Mouse (Mus musculus): ENCODE data around the gene Bpifc. TPM values are rescaled to one million over a fixed set of nuclear protein-coding genes. Genes with fewer than 3 reads are reported as not detected.

Bpifc gene
- total RNA-seq, 2 experiments from 2014 or later: not detected

DNA sequence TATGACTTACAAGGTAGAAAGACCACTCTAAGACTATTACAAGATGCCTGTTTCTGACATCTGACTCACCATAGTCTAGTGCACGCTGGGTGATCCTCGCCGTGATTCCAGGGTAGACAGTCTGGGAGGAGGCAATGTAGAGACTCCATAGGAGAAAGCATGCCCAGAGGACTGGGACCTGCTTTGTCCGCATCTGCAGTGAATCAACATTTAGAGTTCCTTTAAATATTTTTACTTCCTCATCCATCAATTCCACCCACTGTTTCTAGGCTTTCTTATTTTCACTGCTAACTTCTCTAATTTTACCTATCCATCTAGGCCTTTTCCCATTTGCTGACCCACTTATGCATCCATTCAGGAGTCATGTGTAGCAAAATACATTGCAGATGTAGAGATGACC is 11.2 kb downstream of the Bpifc start:
- DNase-seq (ENCODE audit: low spot score in 2 of 2): no peak
- Histone ChIP-seq H3K4me3 (no peak overlapping the region), H3K27ac (no peak overlapping the region)
- no peak for TF ChIP-seq CTCF (conservative IDR thresholded peaks at IDR 0.05)

DNA sequence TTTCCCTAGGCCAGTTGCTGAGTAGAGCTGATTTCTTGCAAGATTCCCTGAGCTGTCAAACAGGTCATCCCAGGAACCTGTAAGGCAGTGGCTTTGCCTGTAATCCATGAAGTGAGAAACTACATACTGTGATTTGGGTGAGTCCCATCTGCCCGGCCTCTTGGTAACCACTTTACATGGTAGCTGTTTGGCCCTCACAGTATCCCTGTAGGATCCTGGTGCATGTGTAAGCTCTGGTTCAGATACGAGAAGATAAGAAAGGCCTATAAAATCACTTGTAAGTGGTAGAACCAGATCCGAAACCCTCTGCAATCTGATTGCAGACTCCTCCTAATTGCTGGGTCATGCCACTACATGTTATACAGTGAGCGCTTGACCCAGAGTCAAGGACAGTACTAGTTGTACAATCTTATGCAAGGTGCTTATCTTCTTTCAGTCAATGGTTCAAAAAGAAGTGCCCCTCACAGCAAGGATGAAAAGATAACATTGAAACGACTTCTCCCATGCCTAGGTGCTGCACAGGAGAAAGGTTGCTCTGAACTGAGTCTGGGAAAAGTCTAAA is 17.1 kb downstream of the Bpifc start:
- Histone ChIP-seq H3K4me3 (no peak overlapping the region), H3K27ac (no peak overlapping the region)
- DNase-seq (ENCODE audit: low spot score in 2 of 2): no peak
- no peak for TF ChIP-seq CTCF (conservative IDR thresholded peaks at IDR 0.05)

- no peak overlapping the region for H3K27ac ChIP-seq
- TF ChIP-seq CTCF (conservative IDR thresholded peaks at IDR 0.05): no peak
- no peak for DNase-seq (ENCODE audit: low spot score in 2 of 2)
- H3K4me3 ChIP-seq: no peak overlapping the region
Observed at GRCm38 (mm10) chr10:85993836-85994235, 17.9 kb downstream of the Bpifc start.

DNA sequence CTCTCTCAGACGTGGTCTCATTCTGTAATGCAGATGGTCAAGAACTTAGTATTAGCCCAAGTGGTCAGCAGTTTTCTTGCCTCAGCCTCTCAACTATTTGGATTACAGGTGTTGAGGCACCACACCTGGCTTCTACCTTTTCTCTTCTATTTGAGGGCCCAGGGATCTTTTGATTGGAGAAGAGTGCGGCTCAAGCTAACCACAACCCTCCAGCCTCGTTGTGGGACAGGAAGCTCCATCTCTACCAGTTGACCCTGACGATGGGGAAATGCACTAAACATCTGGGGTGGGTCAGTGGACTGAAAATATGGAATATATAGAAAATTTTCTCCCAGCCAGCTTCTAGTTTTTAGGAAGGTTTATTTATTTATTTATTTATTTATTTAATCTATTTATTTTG is 19.3 kb downstream of the Bpifc start:
- H3K4me3 ChIP-seq: no peak overlapping the region
- no peak for DNase-seq (ENCODE audit: low spot score in 2 of 2)
- H3K27ac ChIP-seq: no peak overlapping the region
- no peak for TF ChIP-seq CTCF (conservative IDR thresholded peaks at IDR 0.05)

GRCm38 (mm10) chr10:85989412-85990115 is 22.1 kb downstream of the Bpifc start:
- TF ChIP-seq CTCF (conservative IDR thresholded peaks at IDR 0.05): no peak
- H3K4me3 ChIP-seq: no peak overlapping the region

DNA sequence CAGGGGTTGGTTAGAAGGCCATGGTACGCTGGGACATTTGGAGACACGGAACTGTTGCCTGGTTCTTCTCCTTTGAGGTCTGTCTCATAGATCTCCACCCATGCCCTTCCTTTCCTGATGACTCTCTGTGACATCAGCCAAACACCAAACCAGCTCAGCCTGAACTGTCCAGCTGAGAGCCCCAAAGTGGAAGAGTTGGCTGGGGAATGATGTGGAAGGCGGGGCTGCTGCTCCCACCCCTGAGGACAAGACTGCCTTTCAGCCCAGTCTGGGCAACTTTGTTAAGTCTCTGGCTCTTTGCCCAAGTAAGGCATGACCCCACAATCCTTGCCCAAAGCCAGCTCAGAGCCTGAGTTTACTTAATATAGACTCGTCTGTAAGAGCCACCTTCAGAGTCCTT is 38.8 kb downstream of the Bpifc start:
- H3K4me3 ChIP-seq: no peak overlapping the region
- peak; percentile 33 to 57 for DNase-seq (ENCODE audit: low spot score in 2 of 2)
- peak overlapping the region; percentile 51; the same call in 1 of the 2 replicates for H3K27ac ChIP-seq
- no peak for TF ChIP-seq CTCF (conservative IDR thresholded peaks at IDR 0.05)

More at GRCm38 (mm10) chr10:85989412-85990115, 22.1 kb downstream of the Bpifc start:
- no peak for DNase-seq (ENCODE audit: low spot score in 2 of 2)
- H3K27ac ChIP-seq: no peak overlapping the region

DNA sequence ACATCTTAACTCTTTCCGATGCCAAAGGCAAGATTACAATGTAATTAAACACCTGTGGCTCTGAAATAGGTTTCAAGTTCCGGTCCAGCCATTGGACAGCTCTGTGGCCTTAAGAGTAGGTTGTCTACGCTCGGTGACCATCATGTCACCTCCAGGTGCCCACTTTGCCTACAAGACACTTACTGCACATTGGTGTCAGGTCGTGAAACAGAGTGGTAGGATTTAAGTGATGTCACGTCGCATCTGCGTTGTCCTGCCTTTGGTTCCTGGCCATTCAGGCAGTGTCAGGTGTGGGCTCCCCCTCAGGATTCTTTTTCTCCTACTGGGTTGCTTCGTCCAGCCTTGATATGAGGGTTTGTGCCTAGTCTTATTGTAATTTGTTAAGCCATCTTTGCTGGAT is 39.9 kb downstream of the Bpifc start:
- no peak for DNase-seq (ENCODE audit: low spot score in 2 of 2)
- no peak overlapping the region for H3K4me3 ChIP-seq
- TF ChIP-seq CTCF (conservative IDR thresholded peaks at IDR 0.05): no peak

DNA sequence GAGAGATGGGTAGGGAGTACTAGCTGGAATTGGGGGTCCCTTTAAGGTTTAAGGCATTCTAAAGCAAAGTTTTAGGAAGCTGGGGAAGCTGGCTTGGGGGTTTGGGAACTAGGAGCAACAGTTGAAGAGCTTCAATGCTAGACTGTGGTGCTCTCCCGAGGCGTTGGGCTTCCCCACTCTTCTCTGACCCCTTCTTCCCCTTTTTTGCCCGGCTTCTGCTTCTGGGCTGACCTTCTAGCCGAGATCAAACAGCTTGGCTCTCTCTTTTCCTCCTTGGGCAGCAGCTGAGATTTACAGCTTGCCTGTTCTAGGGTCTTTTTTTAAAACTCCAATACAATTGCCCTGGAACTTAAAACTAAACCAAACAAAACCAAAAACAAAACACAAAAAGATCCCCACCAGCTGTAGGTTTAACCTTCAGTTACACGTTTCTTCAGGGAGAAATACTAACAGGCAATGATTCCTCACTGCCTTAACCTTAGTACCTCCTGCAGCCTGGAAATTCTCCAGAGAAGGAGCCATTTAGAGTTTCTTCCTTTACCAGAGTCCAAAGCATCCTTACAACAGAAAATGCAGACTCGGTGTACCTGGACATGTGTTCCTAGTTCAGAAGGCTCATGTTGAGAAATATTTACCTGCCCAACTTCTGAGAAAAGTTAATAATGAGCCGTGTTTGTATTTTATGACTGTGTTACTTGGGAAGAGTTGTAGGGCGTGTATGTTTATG is 41.6 kb downstream of the Bpifc start:
- TF ChIP-seq CTCF (conservative IDR thresholded peaks at IDR 0.05): no peak
- no peak for DNase-seq (ENCODE audit: low spot score in 2 of 2)
- no peak overlapping the region for H3K27ac ChIP-seq
- no peak overlapping the region for H3K4me3 ChIP-seq

More for the DNA sequence above, 39.9 kb downstream of the Bpifc start:
- H3K27ac ChIP-seq: no peak overlapping the region

GRCm38 (mm10) chr10:85968731-85969130 is 43.0 kb downstream of the Bpifc start:
- DNase-seq (ENCODE audit: low spot score in 2 of 2): no peak
- H3K4me3 ChIP-seq: no peak overlapping the region
- no peak overlapping the region for H3K27ac ChIP-seq
- TF ChIP-seq CTCF (conservative IDR thresholded peaks at IDR 0.05): no peak

DNA sequence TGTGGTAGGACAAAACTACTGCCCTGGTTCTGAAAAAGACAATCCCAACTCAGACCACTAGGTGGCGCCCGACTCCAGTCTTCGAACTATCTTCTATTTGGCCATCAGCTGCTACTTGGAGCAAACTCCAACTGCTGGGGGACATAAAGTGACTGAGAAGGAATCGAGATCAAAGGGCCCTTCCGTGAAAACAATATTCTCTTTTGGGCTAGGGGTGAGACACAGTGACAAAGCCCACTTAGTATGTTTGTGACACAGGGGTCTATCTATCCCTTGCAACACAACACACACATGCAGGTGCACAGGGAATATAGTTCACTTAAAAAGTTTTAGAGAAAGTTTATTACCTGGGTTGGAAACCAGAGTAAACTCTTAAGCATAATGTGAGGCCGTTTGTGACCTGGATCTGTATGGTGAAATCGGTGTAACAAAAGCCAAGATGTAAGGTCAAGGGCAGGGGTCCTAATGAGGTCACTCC is 43.5 kb downstream of the Bpifc start:
- H3K27ac ChIP-seq: no peak overlapping the region
- H3K4me3 ChIP-seq: no peak overlapping the region
- DNase-seq (ENCODE audit: low spot score in 2 of 2): peak; percentile 84 to 91
- peak; percentile 96 for TF ChIP-seq CTCF (conservative IDR thresholded peaks at IDR 0.05)

DNA sequence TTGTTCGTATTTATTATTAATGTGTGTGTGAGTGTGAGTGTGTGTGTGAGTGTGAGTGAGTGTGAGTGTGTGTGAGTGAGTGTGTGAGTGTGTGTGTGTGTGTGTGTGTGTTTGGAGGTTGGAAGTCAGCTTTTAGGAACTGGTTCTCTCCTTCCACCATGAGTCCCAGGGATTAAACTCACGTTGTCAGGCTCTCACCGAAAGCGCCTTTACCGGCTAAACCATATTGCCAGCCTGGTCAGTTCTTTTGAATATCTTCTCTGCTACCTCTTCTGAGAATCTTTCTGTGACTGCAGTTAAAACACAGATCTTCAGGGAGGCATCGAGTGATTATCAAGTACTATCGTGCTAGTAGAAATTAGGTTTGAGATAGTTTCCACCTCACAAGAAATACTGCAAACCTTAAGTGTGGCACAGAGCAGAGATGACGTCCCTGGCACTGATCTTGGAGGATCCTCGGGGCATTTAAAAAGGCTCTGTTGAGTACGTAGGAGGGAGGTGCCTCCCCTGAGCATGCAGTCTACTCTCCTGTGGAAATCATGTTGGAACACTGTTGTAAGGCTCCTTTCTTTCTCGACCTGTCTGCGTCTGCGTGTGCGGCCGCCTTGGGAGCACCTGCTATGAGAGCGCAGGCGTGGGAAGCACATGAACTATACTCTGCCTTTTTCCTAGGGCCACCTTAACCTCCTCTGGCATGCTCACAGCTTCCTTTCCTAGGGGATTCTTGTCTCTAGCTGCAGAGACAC is 44.1 kb downstream of the Bpifc start:
- Histone ChIP-seq H3K27ac (no peak overlapping the region), H3K4me3 (no peak overlapping the region)
- TF ChIP-seq CTCF (conservative IDR thresholded peaks at IDR 0.05): no peak
- DNase-seq (ENCODE audit: low spot score in 2 of 2): no peak

DNA sequence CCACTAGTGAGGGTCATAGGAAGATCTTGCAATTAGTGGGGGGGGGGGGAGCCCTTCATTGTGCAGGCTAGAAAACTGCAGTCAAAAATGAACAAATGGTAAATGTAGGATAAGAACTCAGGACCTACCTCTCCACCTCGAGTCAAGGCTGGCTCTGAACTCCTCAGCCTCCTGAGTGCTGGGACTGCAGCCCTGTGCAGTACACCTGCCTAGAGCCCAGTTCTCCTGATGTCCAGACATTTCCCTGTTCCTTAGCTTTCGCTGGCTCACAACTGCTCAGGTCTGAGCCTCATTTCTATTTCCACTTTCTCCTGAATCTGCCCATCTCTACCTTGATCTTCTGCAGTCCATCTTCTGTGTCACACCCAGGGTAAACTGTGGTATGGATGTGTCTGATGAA is 45.2 kb downstream of the Bpifc start:
- no peak overlapping the region for H3K4me3 ChIP-seq
- DNase-seq (ENCODE audit: low spot score in 2 of 2): no peak
- H3K27ac ChIP-seq: no peak overlapping the region
- no peak for TF ChIP-seq CTCF (conservative IDR thresholded peaks at IDR 0.05)

DNA sequence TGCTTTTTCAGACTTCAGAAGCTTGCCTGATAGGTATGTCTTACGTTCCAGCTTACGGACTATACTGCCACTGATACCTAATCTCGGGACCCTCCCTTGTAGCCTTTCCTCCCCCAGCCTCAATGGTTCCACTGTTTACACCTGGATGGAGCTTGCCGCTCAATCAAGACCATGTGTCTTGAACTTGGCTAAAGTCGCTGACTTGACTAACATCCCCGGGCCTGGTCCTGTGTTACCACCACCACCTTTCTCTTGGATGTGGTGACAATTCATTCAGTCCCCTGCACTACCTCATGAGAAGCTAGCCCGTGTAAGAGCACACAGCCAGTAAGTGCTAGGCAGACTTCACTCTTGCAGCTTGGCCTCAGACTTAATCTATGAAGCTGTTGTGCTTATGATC is 47.4 kb downstream of the Bpifc start:
- Histone ChIP-seq H3K27ac (no peak overlapping the region), H3K4me3 (no peak overlapping the region)
- no peak for DNase-seq (ENCODE audit: low spot score in 2 of 2)
- TF ChIP-seq CTCF (conservative IDR thresholded peaks at IDR 0.05): no peak

Data from layer of hippocampus, adult 2 months (tissue).